31 mouse cellular contexts compared by ENCODE assay signal in the genomic region with DNA sequence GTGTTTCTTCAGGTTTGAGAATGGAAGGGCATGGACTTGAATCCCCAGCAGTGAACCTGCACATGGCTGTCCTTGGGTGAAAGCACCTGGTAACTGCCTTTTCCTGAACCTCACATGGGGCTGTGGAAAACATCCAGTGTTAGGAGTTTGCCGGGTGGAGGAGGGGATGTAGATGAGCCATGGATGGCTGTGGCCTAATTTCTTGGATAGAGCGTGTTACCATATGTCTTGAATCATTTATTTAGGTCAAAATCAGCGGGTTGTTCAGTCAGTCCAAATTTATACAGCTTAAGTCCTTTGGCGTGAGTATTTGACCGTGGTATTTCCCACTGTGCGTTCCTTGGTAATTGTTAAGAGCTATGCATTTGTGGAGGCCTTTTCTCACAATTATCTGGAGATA. TPM values are rescaled to one million over a fixed set of nuclear protein-coding genes. Genes with fewer than 3 reads are reported as not detected.
DNase-seq lines count a peak whose midpoint lies in the region; ATAC-seq and TF ChIP-seq lines count a peak whose summit lies in the region.
"Had no signal": no experiment of that assay in that cellular context is flagged by ENCODE, and none has a peak within 500 bp of the region (broad histone marks: within the 10 kb centered on the region; RNA-seq: fewer than 3 reads in every experiment).

No protein-coding gene starts in this region.

- H3K4me1 ChIP-seq in midbrain, postnatal 0 days (ENCODE audit: insufficient read depth, low read length) = no peaks in the 10 kb centered on the region
- H3K4me1 ChIP-seq in midbrain, embryonic 13.5 days (replicated peaks) = no peaks in the 10 kb centered on the region
- peaks cover 9% of the 10 kb centered on the region; the same call in 1 of the 2 replicates for H3K4me1 ChIP-seq in cerebellum, adult 2 months (ENCODE audit: control insufficient read depth, insufficient read depth, low read length)
- H3K4me1 ChIP-seq: forebrain, embryonic 15.5 days; heart, embryonic 12.5 days; hindbrain, embryonic 13.5 days; limb, embryonic 13.5 days; liver, embryonic 12.5 days; midbrain, embryonic 10.5 days had no signal

- no peaks in the 10 kb centered on the region for H3K36me3 ChIP-seq in midbrain, postnatal 0 days (ENCODE audit: insufficient read depth, low read length)
- no peaks in the 10 kb centered on the region for H3K36me3 ChIP-seq in midbrain, embryonic 13.5 days
- H3K36me3 ChIP-seq: forebrain, embryonic 15.5 days; hindbrain, embryonic 13.5 days; liver, embryonic 12.5 days; midbrain, embryonic 10.5 days had no signal

- no peak overlapping the region for H3K4me3 ChIP-seq in midbrain, postnatal 0 days (ENCODE audit: low read depth, low read length)
- H3K4me3 ChIP-seq in midbrain, embryonic 13.5 days (replicated peaks) = no peak overlapping the region
- H3K4me3 ChIP-seq in cerebellum, adult 2 months (replicated peaks; ENCODE audit: insufficient read depth, low read depth, low read length) = no peak overlapping the region
- H3K4me3 ChIP-seq: forebrain, embryonic 15.5 days; heart, embryonic 12.5 days; hindbrain, embryonic 13.5 days; limb, embryonic 13.5 days; liver, embryonic 12.5 days; midbrain, embryonic 10.5 days had no signal

- no peak overlapping the region for H3K27ac ChIP-seq in midbrain, postnatal 0 days (ENCODE audit: low read depth, low read length)
- no peak overlapping the region for H3K27ac ChIP-seq in midbrain, embryonic 13.5 days
- no peak overlapping the region for H3K27ac ChIP-seq in cerebellum, adult 2 months (ENCODE audit: insufficient read depth, low read length)
- H3K27ac ChIP-seq: forebrain, embryonic 15.5 days; hindbrain, embryonic 13.5 days; limb, embryonic 13.5 days; liver, embryonic 12.5 days; midbrain, embryonic 10.5 days had no signal

- no peak overlapping the region for H3K9ac ChIP-seq in midbrain, postnatal 0 days (replicated peaks; ENCODE audit: low read length, poor library complexity, severe bottlenecking)
- no peak overlapping the region for H3K9ac ChIP-seq in midbrain, embryonic 13.5 days (replicated peaks)
- H3K9ac ChIP-seq: forebrain, embryonic 15.5 days; heart, embryonic 12.5 days; hindbrain, embryonic 13.5 days; limb, embryonic 13.5 days; liver, embryonic 12.5 days had no signal

- H3K27me3 ChIP-seq in midbrain, postnatal 0 days (ENCODE audit: insufficient read depth, low read length) = no peaks in the 10 kb centered on the region
- no peaks in the 10 kb centered on the region for H3K27me3 ChIP-seq in midbrain, embryonic 13.5 days
- no peaks in the 10 kb centered on the region for H3K27me3 ChIP-seq in cerebellum, adult 2 months (ENCODE audit: control insufficient read depth, insufficient read depth, low read length)
- H3K27me3 ChIP-seq: forebrain, embryonic 15.5 days; heart, embryonic 12.5 days; hindbrain, embryonic 13.5 days; limb, embryonic 13.5 days; liver, embryonic 12.5 days had no signal

- no peak for DNase-seq in cerebellum, postnatal 4 days (ENCODE audit: low spot score in 2 of 2)
- DNase-seq in midbrain, postnatal 0 days (ENCODE audit: low spot score) = peak; percentile 60
- peak; percentile 75 to 91 for DNase-seq in cerebellum, adult 2 months
- DNase-seq in cerebellum, postnatal 25 days = peak; percentile 68 to 80
- DNase-seq in gastrocnemius, adult 8-10 months (ENCODE audit: low spot score in 2 of 2) = no peak
- DNase-seq in adrenal gland, postnatal 4 days (ENCODE audit: low spot score in 2 of 2) = no peak
- DNase-seq: adrenal gland, adult 8-10 months; gastrocnemius, postnatal 14 days; heart, adult 18-20 months; heart, postnatal 10 days; kidney, adult 2 months; kidney, postnatal 10 days; layer of hippocampus, postnatal 36 days; lung, postnatal 10 days; thymus, postnatal 14 days had no signal

- no peak overlapping the region for H3K4me2 ChIP-seq in midbrain, postnatal 0 days (ENCODE audit: low read depth, low read length, poor library complexity, severe bottlenecking)
- H3K4me2 ChIP-seq in midbrain, embryonic 13.5 days (replicated peaks) = no peak overlapping the region
- H3K4me2 ChIP-seq: forebrain, embryonic 15.5 days; heart, embryonic 12.5 days; hindbrain, embryonic 13.5 days; limb, embryonic 13.5 days; liver, embryonic 12.5 days had no signal

- ATAC-seq in cerebellum, adult (ENCODE audit: insufficient number of reproducible peaks, low FRiP score, low TSS enrichment) = peak; percentile 92
- no peak for ATAC-seq in midbrain, postnatal 0 days (ENCODE audit: low FRiP score)
- no peak for ATAC-seq in midbrain, embryonic 13.5 days
- ATAC-seq: activated CD4-positive, CD25-positive, alpha-beta regulatory T cell, adult 4 months; forebrain, embryonic 15.5 days; liver, embryonic 12.5 days had no signal

- 79% methylated on average over 6 of the region's 6 CpGs for WGBS in midbrain, postnatal 0 days
- WGBS in midbrain, embryonic 13.5 days = 89% methylated on average over 6 of the region's 6 CpGs
- WGBS in cerebellum, adult 2 months = 10% methylated on average over 6 of the region's 6 CpGs

- TF ChIP-seq POLR2A in cerebellum, adult 2 months (IDR thresholded peaks at IDR 0.05; ENCODE audit: borderline replicate concordance, insufficient read depth, low read length) = no peak

- no peaks in the 10 kb centered on the region for H3K9me3 ChIP-seq in midbrain, postnatal 0 days (ENCODE audit: low read length)
- no peaks in the 10 kb centered on the region for H3K9me3 ChIP-seq in midbrain, embryonic 13.5 days
- H3K9me3 ChIP-seq: forebrain, embryonic 15.5 days; hindbrain, embryonic 13.5 days; liver, embryonic 12.5 days; midbrain, embryonic 10.5 days had no signal

- no peak for TF ChIP-seq CTCF in midbrain, postnatal 0 days (IDR thresholded peaks at IDR 0.05)
- TF ChIP-seq CTCF in cerebellum, adult 2 months (IDR thresholded peaks at IDR 0.05; ENCODE audit: borderline replicate concordance, insufficient read depth, low read depth, low read length) = no peak

RNA-seq across cellular contexts. Expression of a gene that starts 40.5 kb away (rescaled TPM):
- not detected in 2 replicates for total RNA-seq in midbrain, postnatal 0 days (2014; rRNA removed)
- not detected in 2 replicates for polyA plus RNA-seq in midbrain, postnatal 0 days (2015; fragmentation: Nextera tagmentation; extraction: Ambion mirVana)
- polyA plus RNA-seq in midbrain, embryonic 13.5 days (2015; fragmentation: Nextera tagmentation; extraction: Ambion mirVana) = not detected in 2 replicates
- not detected in 2 replicates for polyA plus RNA-seq in cerebellum, adult 2 months (2012; rRNA removed)
- not detected for total RNA-seq in gastrocnemius, adult 8-10 months (2022)
- not detected for total RNA-seq in adrenal gland, postnatal 4 days (2021)
- total RNA-seq: adrenal gland, adult 8-10 months; common myeloid progenitor, adult 5-6 weeks; gastrocnemius, postnatal 14 days; heart, adult 18-20 months; heart, postnatal 10 days; layer of hippocampus, adult 18-20 months; layer of hippocampus, postnatal 36 days; left cerebral cortex, postnatal 10 days had no signal
- polyA plus RNA-seq: activated CD4-positive, CD25-positive, alpha-beta regulatory T cell, adult 4 months; forebrain, embryonic 15.5 days; heart, embryonic 12.5 days; hindbrain, embryonic 13.5 days; intestine, embryonic 14.5 days; kidney, adult 2 months; limb, embryonic 13.5 days; liver, embryonic 12.5 days; midbrain, embryonic 10.5 days; neural tube, embryonic 11.5 days; spleen, adult 2 months; stomach, embryonic 14.5 days had no signal

Comparison
In these comparisons a context has a peak if more than half of its experiments do, and no peak if none do; other contexts are left out.
1. DNase-seq: peak in midbrain, postnatal 0 days (single experiment), cerebellum, adult 2 months (2 of 2) and cerebellum, postnatal 25 days (2 of 2); none in cerebellum, postnatal 4 days (0 of 2), gastrocnemius, adult 8-10 months (0 of 2) and adrenal gland, postnatal 4 days (0 of 2).